Mouse (Mus musculus): ENCODE results near the gene Gm37240.

- TF ChIP-seq POLR2A (IDR thresholded peaks at IDR 0.05; ENCODE audit: borderline replicate concordance, control insufficient read depth, low read depth, low read length) (no peak), CTCF (IDR thresholded peaks at IDR 0.05; ENCODE audit: control insufficient read depth, insufficient read depth, low read length) (no peak)
These were observed 314.0 kb downstream of the Gm37240 start for GRCm38 (mm10) chr3:85573216-85573863.
